ENCODE assay signal across 22 mouse cellular contexts in genomic region chr14:78436586-78436985, GRCm38 (mm10).
DNase-seq lines count a peak whose midpoint lies in the region; ATAC-seq and TF ChIP-seq lines count a peak whose summit lies in the region.
"Had no signal": no experiment of that assay in that cellular context is flagged by ENCODE, and none has a peak within 500 bp of the region (broad histone marks: within the 10 kb centered on the region; RNA-seq: fewer than 3 reads in every experiment).

No protein-coding gene starts in this region.

- no peak for TF ChIP-seq POLR2A in cerebellum, adult 2 months (IDR thresholded peaks at IDR 0.05; ENCODE audit: borderline replicate concordance, insufficient read depth, low read length)

- peaks cover 3% of the 10 kb centered on the region for H3K4me1 ChIP-seq in cerebellum, adult 2 months (ENCODE audit: control insufficient read depth, insufficient read depth, low read length)
- H3K4me1 ChIP-seq: neural tube, embryonic 12.5 days had no signal

- TF ChIP-seq CTCF in cerebellum, adult 2 months (IDR thresholded peaks at IDR 0.05; ENCODE audit: borderline replicate concordance, insufficient read depth, low read depth, low read length) = no peak

- DNase-seq in thymus, postnatal 14 days = peak; percentile 34
- no peak for DNase-seq in thymus, postnatal 10 days (ENCODE audit: low spot score in 2 of 2)
- DNase-seq in cerebellum, adult 2 months = peak; percentile 27 to 58
- peak; percentile 17 for DNase-seq in gonadal fat pad, adult 2 months (ENCODE audit: low read depth)
- no peak for DNase-seq in layer of hippocampus, adult 18-20 months (ENCODE audit: low spot score in 2 of 2)
- DNase-seq in right cerebral cortex, postnatal 4 days = no peak
- DNase-seq: adrenal gland, postnatal 10 days; gastrocnemius, adult 2 months; heart, adult 11 months; kidney, adult 9 months; kidney, postnatal 4 days; left cerebral cortex, postnatal 4 days; right cerebral cortex, postnatal 14 days had no signal

- H3K4me3 ChIP-seq in cerebellum, adult 2 months (replicated peaks; ENCODE audit: insufficient read depth, low read depth, low read length) = no peak overlapping the region
- H3K4me3 ChIP-seq: embryonic facial prominence, embryonic 15.5 days; forebrain, embryonic 10.5 days; gastrocnemius, adult 2 months; megakaryocyte, embryonic 14.5 days; neural tube, embryonic 12.5 days had no signal

- H3K27ac ChIP-seq in cerebellum, adult 2 months (ENCODE audit: insufficient read depth, low read length) = no peak overlapping the region
- H3K27ac ChIP-seq: embryonic facial prominence, embryonic 15.5 days; forebrain, embryonic 10.5 days; gastrocnemius, adult 2 months; hindbrain, postnatal 0 days; liver, embryonic 14.5 days; neural tube, embryonic 12.5 days had no signal

- WGBS in cerebellum, adult 2 months = 22% methylated on average over 4 of the region's 4 CpGs

- no peaks in the 10 kb centered on the region; the same call in 1 of the 2 replicates for H3K27me3 ChIP-seq in cerebellum, adult 2 months (ENCODE audit: control insufficient read depth, insufficient read depth, low read length)
- H3K27me3 ChIP-seq: CH12.LX; embryonic facial prominence, embryonic 15.5 days; megakaryocyte, embryonic 14.5 days; neural tube, embryonic 12.5 days had no signal

- ATAC-seq in megakaryocyte, adult 5-6 weeks (ENCODE audit: poor library complexity, severe bottlenecking) = no peak
- ATAC-seq: hindbrain, postnatal 0 days; lung, postnatal 0 days had no signal

Comparison
In these comparisons a context has a peak if more than half of its experiments do, and no peak if none do; other contexts are left out.
1. DNase-seq: peak in thymus, postnatal 14 days (single experiment), cerebellum, adult 2 months (2 of 2) and gonadal fat pad, adult 2 months (single experiment); none in thymus, postnatal 10 days (0 of 2), layer of hippocampus, adult 18-20 months (0 of 2) and right cerebral cortex, postnatal 4 days (single experiment).